Mouse (Mus musculus) left cerebral cortex, postnatal 25 days (tissue): ENCODE results near the gene Polr2e. TPM values are rescaled to one million over a fixed set of nuclear protein-coding genes. Genes with fewer than 3 reads are reported as not detected.

Experiments used
- DNase-seq, 2 experiments: peaks; one replicate each; pipeline ENCODE4 v3.0.0; 2022; ENCODE audit warnings: low spot score in 2 of 2, mixed read lengths in 1 of 2
- intact Hi-C: fragments of 180-260 bp; cut with DNase I; formaldehyde crosslinking; loops from one replicate; pipeline ENCODE4 v1.15.1; 2025
- total RNA-seq, 2 experiments: library from RNA; stranded (reverse); gene quantifications; 2 replicates each; pipeline ENCODE4 v1.2.3; 2021

The Polr2e gene
- total RNA-seq, 2 experiments from 2014 or later, result 71.3 to 74.8 TPM

- intact Hi-C loops, result no loop called here
- peak; percentile 93 to 96 for DNase-seq
These were observed 43.1 kb downstream of the Polr2e start, which contains the start of gene Abca7 for GRCm38 (mm10) chr10:79996272-79997033. Gene Abca7 (plus strand): TSS chr10:79996494.

GRCm38 (mm10) chr10:79995636-79996035 lies 44.0 kb downstream of the Polr2e start:
- no peak for DNase-seq
- intact Hi-C loops, result no loop called here

- no peak for DNase-seq
- intact Hi-C loops, result no loop called here
These were observed 45.0 kb downstream of the Polr2e start for GRCm38 (mm10) chr10:79994397-79995115.

DNA sequence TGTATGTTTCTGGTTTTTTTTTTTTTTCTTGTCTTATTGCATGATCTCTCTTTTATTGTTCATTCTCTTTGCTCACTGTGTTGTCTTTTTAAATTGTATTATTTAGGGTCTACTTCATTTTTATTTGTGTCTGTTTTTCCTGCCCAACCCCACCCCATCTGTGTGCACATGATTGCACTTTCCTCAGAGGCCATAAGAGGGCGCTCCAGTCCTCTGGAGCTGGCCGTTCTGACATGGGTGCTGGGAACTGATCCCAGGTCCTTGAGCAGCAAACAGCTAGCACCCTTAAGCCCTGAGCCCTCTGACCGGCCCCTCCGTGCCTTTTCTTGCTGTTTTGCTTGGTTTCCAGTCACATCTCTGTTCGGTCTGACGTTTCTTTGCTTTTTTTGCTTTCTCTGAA lies 48.0 kb downstream of the Polr2e start:
- intact Hi-C loops, result no loop called here

GRCm38 (mm10) chr10:79991099-79991498 lies 48.5 kb downstream of the Polr2e start:
- DNase-seq, result no peak
- intact Hi-C loops, result no loop called here

More for the DNA sequence above, 48.0 kb downstream of the Polr2e start:
- DNase-seq, result no peak

DNA sequence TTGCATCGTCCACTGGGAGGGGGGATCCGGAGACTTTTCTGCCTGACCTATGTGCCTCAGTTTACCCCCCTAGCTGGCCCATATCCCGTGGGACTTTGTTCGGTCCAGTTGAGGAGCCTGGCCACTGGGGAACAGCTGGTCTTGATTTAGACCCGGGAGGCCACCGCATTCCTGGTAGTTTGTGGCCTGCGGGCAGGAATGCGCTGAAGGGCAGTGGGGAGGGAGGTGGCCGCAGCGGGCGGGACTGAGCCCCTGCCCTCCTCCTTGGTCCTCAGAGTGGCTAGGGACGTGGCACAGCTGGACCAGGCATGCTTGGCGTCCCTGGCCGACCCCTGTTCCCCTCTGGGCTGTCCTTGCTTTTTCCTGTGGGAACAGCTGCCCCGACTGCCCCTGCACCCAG lies 49.7 kb downstream of the Polr2e start:
- intact Hi-C loops, result loop anchor here (5.0 kb wide), 1 partner anchor 62 kb away; no protein-coding TSS in a partner anchor
- no peak for DNase-seq

- intact Hi-C loops, result loop anchor here (5.0 kb wide), 1 partner anchor 63 kb away; no protein-coding TSS in a partner anchor
- no peak for DNase-seq
These were observed 50.3 kb downstream of the Polr2e start for GRCm38 (mm10) chr10:79989272-79989786.

GRCm38 (mm10) chr10:79988506-79989271 lies 50.9 kb downstream of the Polr2e start, which contains the start of gene Cnn2:
Gene Cnn2 (plus strand): TSS chr10:79988584.
- DNase-seq, result no peak
- intact Hi-C loops, result loop anchor here (5.0 kb wide), 1 partner anchor 64 kb away; no protein-coding TSS in a partner anchor

- intact Hi-C loops, result loop anchor here (5.0 kb wide), 1 partner anchor 64 kb away; no protein-coding TSS in a partner anchor
- no peak for DNase-seq
These were observed 51.7 kb downstream of the Polr2e start for GRCm38 (mm10) chr10:79987771-79988505.

- intact Hi-C loops, result loop anchor here (5.0 kb wide), 1 partner anchor 65 kb away; no protein-coding TSS in a partner anchor
- peak; percentile 75 to 83 for DNase-seq
These were observed 52.6 kb downstream of the Polr2e start for GRCm38 (mm10) chr10:79986963-79987362.

DNA sequence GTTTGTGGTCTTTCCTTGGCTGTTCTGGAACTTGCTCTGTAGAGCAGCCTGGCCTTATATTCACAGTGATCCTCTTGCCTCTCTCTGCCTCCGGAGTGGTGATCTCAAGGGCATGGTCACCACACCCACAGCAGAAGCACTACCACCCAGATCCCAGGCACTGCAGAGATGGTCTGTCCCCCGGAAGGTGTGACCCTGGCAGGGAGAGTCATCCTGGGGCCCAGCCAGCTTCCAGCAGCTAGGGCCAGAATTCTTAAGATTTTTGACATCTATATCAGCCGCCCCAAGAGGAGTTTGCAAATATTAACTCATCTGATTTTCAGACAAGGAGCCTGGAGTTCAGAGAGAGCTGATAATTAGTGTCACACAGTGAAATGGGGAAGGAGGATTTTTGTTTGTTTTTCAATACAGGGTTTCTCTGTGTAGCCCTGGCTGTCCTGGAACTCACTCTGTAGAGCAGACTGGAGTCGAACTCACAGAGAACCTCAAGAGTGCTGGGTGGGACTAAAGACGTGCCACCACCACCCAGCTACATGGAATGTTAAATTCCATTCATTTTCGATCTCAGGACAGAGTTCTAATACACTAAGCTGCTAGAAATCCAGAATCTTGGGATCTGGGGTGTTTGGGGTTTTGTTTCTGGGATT lies 53.2 kb downstream of the Polr2e start:
- intact Hi-C loops, result loop anchor here (5.0 kb wide), 1 partner anchor 66 kb away; no protein-coding TSS in a partner anchor
- DNase-seq, result no peak

Other genes starting within 250 kb of the Polr2e start
- gene Prss57, start 248.8 kb downstream of the Polr2e start, total RNA-seq, result 1 to 10 TPM in 1 of 2 experiments, under 1 TPM in 1; 0.62 to 1.1 TPM
- 100 to 1,000 TPM; 318 to 348 TPM for gene Palm, start 246.2 kb downstream of the Polr2e start, total RNA-seq
- 1 to 10 TPM in 1 of 2 experiments, under 1 TPM in 1; 0.62 to 1.7 TPM for gene Misp, start 218.8 kb downstream of the Polr2e start, total RNA-seq
- gene Ptbp1, start 185.4 kb downstream of the Polr2e start, total RNA-seq, result 10 to 100 TPM; 48.5 to 52.3 TPM
- 1 to 10 TPM; 1.4 to 2.4 TPM for gene Prtn3, start 165.3 kb downstream of the Polr2e start, total RNA-seq
- 10 to 100 TPM; 51.1 to 53.3 TPM for gene Plppr3, start 165.2 kb downstream of the Polr2e start, total RNA-seq
- not detected for gene Elane, start 153.5 kb downstream of the Polr2e start, total RNA-seq
- gene Cfd, start 148.9 kb downstream of the Polr2e start, total RNA-seq, result not detected
- 10 to 100 TPM; 57.5 to 59.8 TPM for gene Med16, start 130.9 kb downstream of the Polr2e start, total RNA-seq
- not detected for gene Gm26602, start 128.9 kb downstream of the Polr2e start, total RNA-seq
- 1 to 10 TPM; 7.1 to 7.8 TPM for gene Kiss1r, start 122.8 kb downstream of the Polr2e start, total RNA-seq
- gene R3hdm4, start 118.6 kb downstream of the Polr2e start, total RNA-seq, result 100 to 1,000 TPM; 366 to 394 TPM
- 1 to 10 TPM; 5.4 to 8.6 TPM for gene Arid3a, start 112.8 kb downstream of the Polr2e start, total RNA-seq
- gene Wdr18, start 79.6 kb downstream of the Polr2e start, total RNA-seq, result 10 to 100 TPM; 41.1 to 49.9 TPM
- under 1 TPM; 0.14 to 0.23 TPM for gene Grin3b, start 69.1 kb downstream of the Polr2e start, total RNA-seq
- gene Tmem259, start 55.5 kb downstream of the Polr2e start, total RNA-seq, result 100 to 1,000 TPM; 123 to 124 TPM
- 1 to 10 TPM; 6.0 to 8.2 TPM for gene Cnn2, start 51.2 kb downstream of the Polr2e start, total RNA-seq
- gene Abca7, start 43.3 kb downstream of the Polr2e start, total RNA-seq, result 10 to 100 TPM; 10.9 to 12.3 TPM
- gene Arhgap45, start 23.1 kb downstream of the Polr2e start, total RNA-seq, result 1 to 10 TPM; 3.6 to 4.0 TPM
- gene Gpx4, start 7.4 kb upstream of the Polr2e start, total RNA-seq, result 100 to 1,000 TPM; 504 to 528 TPM
- 10 to 100 TPM; 17.8 to 17.9 TPM for gene Sbno2, start 65.8 kb upstream of the Polr2e start, total RNA-seq
- gene Stk11, start 76.0 kb upstream of the Polr2e start, total RNA-seq, result 10 to 100 TPM; 92.1 to 95.0 TPM
- 100 to 1,000 TPM; 372 to 381 TPM for gene Atp5d, start 98.8 kb upstream of the Polr2e start, total RNA-seq
- 100 to 1,000 TPM; 487 TPM for gene Cbarp, start 101.0 kb upstream of the Polr2e start, total RNA-seq
- gene Midn, start 108.5 kb upstream of the Polr2e start, total RNA-seq, result 10 to 100 TPM; 74.3 to 98.7 TPM
- gene Cirbp, start 126.2 kb upstream of the Polr2e start, total RNA-seq, result 10 to 100 TPM; 77.3 to 90.1 TPM
- 1 to 10 TPM; 6.7 to 7.6 TPM for gene 1600002K03Rik, start 133.1 kb upstream of the Polr2e start, total RNA-seq
- 1 to 10 TPM; 9.2 to 9.9 TPM for gene Efna2, start 139.7 kb upstream of the Polr2e start, total RNA-seq
- 10 to 100 TPM; 40.9 to 41.2 TPM for gene Mum1, start 186.6 kb upstream of the Polr2e start, total RNA-seq
- 100 to 1,000 TPM; 182 to 187 TPM for gene Ndufs7, start 209.3 kb upstream of the Polr2e start, total RNA-seq
- 10 to 100 TPM; 27.6 to 30.7 TPM for gene Gamt, start 221.2 kb upstream of the Polr2e start, total RNA-seq
- gene Dazap1, start 221.7 kb upstream of the Polr2e start, total RNA-seq, result 10 to 100 TPM; 76.9 to 93.8 TPM